Mouse (Mus musculus) MEL (cell line): ENCODE measurements around the gene Zfp113.

Experiments used
- CTCF ChIP-seq, 3 experiments: IDR thresholded peaks in 2 of 3; conservative IDR thresholded peaks in 1 of 3; 2 replicates each; pipeline ENCODE4 v1.5.1; 2011 to 2012; ENCODE audit warnings: low read length in 3 of 3, low read depth in 2 of 3, mild to moderate bottlenecking in 2 of 3, improper control_type of control experiment in 1 of 3, inconsistent platforms in 1 of 3, mixed read lengths in 1 of 3, moderate library complexity in 1 of 3; ENCODE audit not compliant: control insufficient read depth in 1 of 3, insufficient read depth in 1 of 3, poor library complexity in 1 of 3, severe bottlenecking in 1 of 3
- JUND ChIP-seq: IDR thresholded peaks from 2 replicates; pipeline ENCODE4 v1.6.1; 2011; ENCODE audit warnings: low read depth, mild to moderate bottlenecking, improper control_type of control experiment, low read length
- MAX ChIP-seq: IDR thresholded peaks from 2 replicates; pipeline ENCODE4 v1.6.1; 2011; ENCODE audit warnings: low read length, improper control_type of control experiment
- POLR2AphosphoS2 ChIP-seq: IDR thresholded peaks from 2 replicates; pipeline ENCODE4 v1.6.1; 2011; ENCODE audit warnings: low read length, improper control_type of control experiment

GRCm38 (mm10) chr5:138092771-138093170, 62.8 kb downstream of the Zfp113 start:
- TF ChIP-seq CTCF (IDR thresholded peaks at IDR 0.05 in 2 of 3, conservative IDR thresholded peaks at IDR 0.05 in 1 of 3; ENCODE audit: control insufficient read depth in 1 of 3, insufficient read depth in 1 of 3, low read depth in 2 of 3, low read length in 3 of 3, poor library complexity in 1 of 3, severe bottlenecking in 1 of 3) (no peak), MAX (no peak), POLR2AphosphoS2 (no peak), JUND (no peak)
